Mouse (Mus musculus) spleen, postnatal 10 days (tissue): ENCODE data around the gene Traf7.
A peak's percentile ranks its signal among the peaks of the same experiment; 100 is the strongest.

Experiments
- DNase-seq, 2 experiments: peaks; one replicate each; pipeline ENCODE4 v3.0.0; 2021 to 2022; ENCODE audit warnings: low spot score in 2 of 2

The Traf7 gene

GRCm38 (mm10) chr17:24527723-24528559 is at the start of gene Traf7:
TSS of gene Traf7 (minus strand) at chr17:24527938.
- DNase-seq = peak; percentile 81 to 92

- no peak for DNase-seq
These were observed 46.1 kb upstream of the Traf7 start for GRCm38 (mm10) chr17:24573811-24574210.

GRCm38 (mm10) chr17:24572651-24573245 is 45.0 kb upstream of the Traf7 start:
- no peak for DNase-seq

GRCm38 (mm10) chr17:24569837-24570236 is 42.1 kb upstream of the Traf7 start:
- no peak for DNase-seq

GRCm38 (mm10) chr17:24567034-24567779 is 39.5 kb upstream of the Traf7 start:
- peak; percentile 49 to 78 for DNase-seq

- DNase-seq = no peak
These were observed 38.1 kb upstream of the Traf7 start for GRCm38 (mm10) chr17:24565792-24566191.

- no peak for DNase-seq
These were observed 37.4 kb upstream of the Traf7 start for GRCm38 (mm10) chr17:24565092-24565491.

GRCm38 (mm10) chr17:24564422-24564821 is 36.7 kb upstream of the Traf7 start:
- DNase-seq = no peak

- DNase-seq = no peak
These were observed 35.9 kb upstream of the Traf7 start for GRCm38 (mm10) chr17:24563638-24564037.

GRCm38 (mm10) chr17:24561592-24561991 is 33.9 kb upstream of the Traf7 start:
- DNase-seq = no peak

GRCm38 (mm10) chr17:24560301-24561028 is 32.7 kb upstream of the Traf7 start:
- DNase-seq = no peak

- DNase-seq = no peak
These were observed 31.4 kb upstream of the Traf7 start for GRCm38 (mm10) chr17:24559146-24559545.

- DNase-seq = no peak
These were observed 30.9 kb upstream of the Traf7 start for GRCm38 (mm10) chr17:24558600-24559099.

- peak in 1 of 2 experiments; percentile 8 for DNase-seq
These were observed 29.4 kb upstream of the Traf7 start for GRCm38 (mm10) chr17:24557091-24557490.

GRCm38 (mm10) chr17:24551050-24551444 is 23.3 kb upstream of the Traf7 start:
- DNase-seq = no peak

- DNase-seq = peak; percentile 77 to 85
These were observed 22.8 kb upstream of the Traf7 start for GRCm38 (mm10) chr17:24550416-24551049.

GRCm38 (mm10) chr17:24549618-24550415 is 22.1 kb upstream of the Traf7 start, which contains the start of gene Pkd1:
TSS of gene Pkd1 (plus strand) at chr17:24549834.
- peak; percentile 99 for DNase-seq

- DNase-seq = peak; percentile 73 to 82
These were observed 21.3 kb upstream of the Traf7 start for GRCm38 (mm10) chr17:24548921-24549617.

GRCm38 (mm10) chr17:24548435-24548834 is 20.7 kb upstream of the Traf7 start:
- peak in 1 of 2 experiments; percentile 46 for DNase-seq
